Mouse (Mus musculus): Measurements from ENCODE around the gene Ciita.

GRCm38 (mm10) chr16:10488769-10489481 lies 9.1 kb downstream of the Ciita start:
- TF ChIP-seq CTCF (IDR thresholded peaks at IDR 0.05) (no peak), EP300 (IDR thresholded peaks at IDR 0.05) (no peak)
